In the genomic region with DNA sequence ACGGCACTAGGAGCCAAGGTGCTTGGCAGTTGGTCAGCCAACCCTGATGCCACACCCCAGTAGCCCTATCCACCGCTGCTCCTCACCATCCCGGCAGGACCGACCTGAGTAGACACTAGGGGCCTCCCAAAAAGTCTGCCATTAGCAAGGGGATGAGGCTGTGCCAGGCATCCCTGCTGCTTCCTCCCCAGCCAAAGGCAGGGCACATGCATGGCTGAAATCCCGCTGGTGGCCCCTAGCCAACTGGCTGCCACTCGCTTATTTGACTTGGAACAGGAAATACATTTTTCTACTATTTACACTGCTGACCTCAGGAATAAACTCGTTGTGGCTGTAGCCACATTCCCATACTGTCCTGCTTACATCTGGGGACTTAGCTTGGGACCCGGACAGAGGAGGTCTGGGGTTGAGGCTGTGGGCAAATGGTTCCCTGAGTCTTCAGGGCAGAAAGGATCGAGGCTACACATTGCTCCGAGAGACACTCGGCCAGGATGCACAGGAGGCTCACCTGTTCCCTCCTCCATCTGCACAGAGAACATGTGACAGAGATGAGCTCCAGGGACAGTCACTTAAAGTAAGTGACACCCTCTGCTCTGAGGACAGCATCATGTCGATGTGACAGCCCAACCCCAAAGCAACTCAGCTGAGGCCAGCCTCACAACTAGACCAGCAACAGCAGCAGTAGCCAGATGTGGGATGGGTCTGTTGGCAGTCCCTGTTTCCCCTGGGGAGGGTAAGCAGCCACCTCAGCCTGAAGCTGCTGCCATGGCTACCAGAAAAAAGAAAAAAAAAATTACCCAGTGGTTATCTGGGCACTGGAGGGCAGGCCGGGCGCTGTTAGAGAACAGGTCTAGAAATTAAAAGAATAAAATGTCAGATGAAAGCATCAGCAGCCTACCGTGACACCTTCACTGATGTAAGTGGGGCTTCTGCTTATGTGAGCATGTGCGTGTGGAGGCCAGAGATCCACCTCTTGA, we compare ENCODE assay signal across 9 mouse cellular contexts. TPM values are rescaled to one million over a fixed set of nuclear protein-coding genes. Genes with fewer than 3 reads are reported as not detected.
A peak's percentile ranks its signal among the peaks of the same experiment; 100 is the strongest.
DNase-seq lines count a peak whose midpoint lies in the region; ATAC-seq and TF ChIP-seq lines count a peak whose summit lies in the region.
"Had no signal": no experiment of that assay in that cellular context is flagged by ENCODE, and none has a peak within 500 bp of the region (broad histone marks: within the 10 kb centered on the region; RNA-seq: fewer than 3 reads in every experiment).

No protein-coding gene starts in this region.

- peaks cover 11% of the 10 kb centered on the region for H3K4me1 ChIP-seq in embryonic facial prominence, embryonic 13.5 days
- no peaks in the 10 kb centered on the region; the same call in 1 of the 2 replicates for H3K4me1 ChIP-seq in embryonic facial prominence, embryonic 10.5 days
- peaks cover 12% of the 10 kb centered on the region; the same call in 1 of the 2 replicates for H3K4me1 ChIP-seq in kidney, postnatal 0 days (replicated peaks; ENCODE audit: insufficient read depth, low read length)
- H3K4me1 ChIP-seq in small intestine, adult 2 months (ENCODE audit: control insufficient read depth, insufficient read depth, insufficient read length, low read length): peaks cover 5% of the 10 kb centered on the region; the same call in 1 of the 2 replicates
- H3K4me1 ChIP-seq in midbrain, embryonic 10.5 days: peaks cover 32% of the 10 kb centered on the region
- H3K4me1 ChIP-seq: liver, embryonic 13.5 days had no signal

- H3K36me3 ChIP-seq in embryonic facial prominence, embryonic 13.5 days: no peaks in the 10 kb centered on the region
- H3K36me3 ChIP-seq in embryonic facial prominence, embryonic 10.5 days (replicated peaks): no peaks in the 10 kb centered on the region
- H3K36me3 ChIP-seq in kidney, postnatal 0 days (ENCODE audit: insufficient read depth, low read length): no peaks in the 10 kb centered on the region
- no peaks in the 10 kb centered on the region for H3K36me3 ChIP-seq in small intestine, adult 2 months (ENCODE audit: control insufficient read depth, insufficient read depth, low read length)
- H3K36me3 ChIP-seq in midbrain, embryonic 10.5 days: no peaks in the 10 kb centered on the region
- H3K36me3 ChIP-seq: liver, embryonic 13.5 days had no signal

- TF ChIP-seq POLR2A in small intestine, adult 2 months (IDR thresholded peaks at IDR 0.05; ENCODE audit: low read depth, low read length): no peak

- H3K4me3 ChIP-seq in embryonic facial prominence, embryonic 13.5 days: no peak overlapping the region
- no peak overlapping the region for H3K4me3 ChIP-seq in embryonic facial prominence, embryonic 10.5 days
- H3K4me3 ChIP-seq in kidney, postnatal 0 days (replicated peaks; ENCODE audit: low read depth, low read length): no peak overlapping the region
- H3K4me3 ChIP-seq in small intestine, adult 2 months (ENCODE audit: low read depth, low read length): peak overlapping the region; percentile 10; the same call in 1 of the 2 replicates
- no peak overlapping the region for H3K4me3 ChIP-seq in midbrain, embryonic 10.5 days
- H3K4me3 ChIP-seq: liver, embryonic 13.5 days had no signal

- peak overlapping the region; percentile 14 for H3K4me2 ChIP-seq in embryonic facial prominence, embryonic 13.5 days
- H3K4me2 ChIP-seq in kidney, postnatal 0 days (ENCODE audit: low read length): no peak overlapping the region
- H3K4me2 ChIP-seq: liver, embryonic 13.5 days had no signal

- WGBS in embryonic facial prominence, embryonic 13.5 days: 73% methylated on average over 16 of the region's 16 CpGs
- 81% methylated on average over 16 of the region's 16 CpGs for WGBS in embryonic facial prominence, embryonic 10.5 days
- WGBS in kidney, postnatal 0 days: 55% methylated on average over 16 of the region's 16 CpGs
- 39% methylated on average over 16 of the region's 16 CpGs for WGBS in small intestine, adult 2 months
- 86% methylated on average over 16 of the region's 16 CpGs for WGBS in midbrain, embryonic 10.5 days

- no peak overlapping the region for H3K27ac ChIP-seq in embryonic facial prominence, embryonic 13.5 days
- H3K27ac ChIP-seq in embryonic facial prominence, embryonic 10.5 days (replicated peaks): no peak overlapping the region
- 0 out of 2 replicates have a peak overlapping the region, but pooled peaks have one; percentile 6 for H3K27ac ChIP-seq in kidney, postnatal 0 days
- H3K27ac ChIP-seq in small intestine, adult 2 months (ENCODE audit: insufficient read depth, low read depth, low read length): peak overlapping the region; percentile 68
- no peak overlapping the region for H3K27ac ChIP-seq in midbrain, embryonic 10.5 days (replicated peaks)
- H3K27ac ChIP-seq: liver, embryonic 13.5 days had no signal

- H3K27me3 ChIP-seq in embryonic facial prominence, embryonic 13.5 days: no peaks in the 10 kb centered on the region
- no peaks in the 10 kb centered on the region; the same call in 1 of the 2 replicates for H3K27me3 ChIP-seq in embryonic facial prominence, embryonic 10.5 days (replicated peaks; ENCODE audit: low read depth, poor library complexity, severe bottlenecking)
- H3K27me3 ChIP-seq in kidney, postnatal 0 days (ENCODE audit: insufficient read depth, low read length): no peaks in the 10 kb centered on the region
- no peaks in the 10 kb centered on the region for H3K27me3 ChIP-seq in small intestine, adult 2 months (ENCODE audit: control insufficient read depth, insufficient read depth, low read length)
- 0 out of 2 replicates have a peak, but pooled peaks cover 7% of the 10 kb centered on the region for H3K27me3 ChIP-seq in midbrain, embryonic 10.5 days (ENCODE audit: low read depth, poor library complexity, severe bottlenecking)
- H3K27me3 ChIP-seq: liver, embryonic 13.5 days had no signal

- H3K9ac ChIP-seq in embryonic facial prominence, embryonic 13.5 days: no peak overlapping the region
- no peak overlapping the region for H3K9ac ChIP-seq in kidney, postnatal 0 days (ENCODE audit: low read depth, low read length)
- H3K9ac ChIP-seq: liver, embryonic 13.5 days had no signal

- ATAC-seq in embryonic facial prominence, embryonic 13.5 days (ENCODE audit: insufficient number of reproducible peaks, insufficient read depth, low FRiP score, low TSS enrichment, low read depth): no peak
- no peak for ATAC-seq in kidney, postnatal 0 days (replicated peaks; ENCODE audit: low FRiP score, low read depth)

- TF ChIP-seq CTCF in kidney, postnatal 0 days (IDR thresholded peaks at IDR 0.05; ENCODE audit: low read depth): no peak
- TF ChIP-seq CTCF in small intestine, adult 2 months (IDR thresholded peaks at IDR 0.05; ENCODE audit: extremely low read depth, insufficient read length, insufficient replicate concordance, low read depth, low read length): no peak

- H3K9me3 ChIP-seq in embryonic facial prominence, embryonic 13.5 days: no peaks in the 10 kb centered on the region
- no peaks in the 10 kb centered on the region for H3K9me3 ChIP-seq in embryonic facial prominence, embryonic 10.5 days
- H3K9me3 ChIP-seq in kidney, postnatal 0 days (replicated peaks; ENCODE audit: low read length): no peaks in the 10 kb centered on the region
- no peaks in the 10 kb centered on the region for H3K9me3 ChIP-seq in midbrain, embryonic 10.5 days (replicated peaks)
- H3K9me3 ChIP-seq: liver, embryonic 13.5 days had no signal

- no peak for DNase-seq in embryonic facial prominence, embryonic 10.5 days (ENCODE audit: low spot score)
- peak; percentile 18 to 48 for DNase-seq in adrenal gland, adult 18-20 months (ENCODE audit: low spot score in 2 of 2)
- peak; percentile 55 to 63 for DNase-seq in heart, adult 18-20 months
- DNase-seq in kidney, postnatal 0 days (ENCODE audit: low spot score): peak; percentile 41
- no peak for DNase-seq in midbrain, embryonic 10.5 days (ENCODE audit: low spot score)
- no peak for DNase-seq in layer of hippocampus, adult 9-11 months
- DNase-seq: liver, embryonic 13.5 days had no signal

RNA-seq across cellular contexts. Expression of gene Wnt4, which starts 45.5 kb away (rescaled TPM):
- 5.0 and 6.7 TPM in 2 replicates for polyA plus RNA-seq in embryonic facial prominence, embryonic 13.5 days (2015; fragmentation: Nextera tagmentation; extraction: Ambion mirVana)
- 1.2 and 1.5 TPM in 2 replicates for polyA plus RNA-seq in embryonic facial prominence, embryonic 10.5 days (2016; fragmentation: Nextera tagmentation; extraction: Ambion mirVana)
- 10 to 100 TPM; 45.5 to 79.4 TPM for total RNA-seq in adrenal gland, adult 18-20 months (2021)
- under 1 TPM; 0.28 to 0.32 TPM for total RNA-seq in heart, adult 18-20 months (2021)
- polyA plus RNA-seq in kidney, postnatal 0 days (2015; fragmentation: Nextera tagmentation; extraction: Ambion mirVana): 17.5 and 26.5 TPM in 2 replicates
- polyA plus RNA-seq in small intestine, adult 2 months (2012; rRNA removed): 6.0 and 6.9 TPM in 2 replicates
- polyA plus RNA-seq in midbrain, embryonic 10.5 days (2016; fragmentation: Nextera tagmentation; extraction: Ambion mirVana): 0.79 and 0.99 TPM in 2 replicates

Comparison
In these comparisons a context has a peak if more than half of its experiments do, and no peak if none do; other contexts are left out.
1. H3K27ac ChIP-seq: peak in kidney, postnatal 0 days (single experiment) and small intestine, adult 2 months (single experiment); none in embryonic facial prominence, embryonic 13.5 days (single experiment), embryonic facial prominence, embryonic 10.5 days (single experiment) and midbrain, embryonic 10.5 days (single experiment).
2. DNase-seq: peak in adrenal gland, adult 18-20 months (2 of 2), heart, adult 18-20 months (2 of 2) and kidney, postnatal 0 days (single experiment); none in embryonic facial prominence, embryonic 10.5 days (single experiment), midbrain, embryonic 10.5 days (single experiment) and layer of hippocampus, adult 9-11 months (single experiment).